8 mouse cellular contexts compared by ENCODE assay signal in the genomic region with DNA sequence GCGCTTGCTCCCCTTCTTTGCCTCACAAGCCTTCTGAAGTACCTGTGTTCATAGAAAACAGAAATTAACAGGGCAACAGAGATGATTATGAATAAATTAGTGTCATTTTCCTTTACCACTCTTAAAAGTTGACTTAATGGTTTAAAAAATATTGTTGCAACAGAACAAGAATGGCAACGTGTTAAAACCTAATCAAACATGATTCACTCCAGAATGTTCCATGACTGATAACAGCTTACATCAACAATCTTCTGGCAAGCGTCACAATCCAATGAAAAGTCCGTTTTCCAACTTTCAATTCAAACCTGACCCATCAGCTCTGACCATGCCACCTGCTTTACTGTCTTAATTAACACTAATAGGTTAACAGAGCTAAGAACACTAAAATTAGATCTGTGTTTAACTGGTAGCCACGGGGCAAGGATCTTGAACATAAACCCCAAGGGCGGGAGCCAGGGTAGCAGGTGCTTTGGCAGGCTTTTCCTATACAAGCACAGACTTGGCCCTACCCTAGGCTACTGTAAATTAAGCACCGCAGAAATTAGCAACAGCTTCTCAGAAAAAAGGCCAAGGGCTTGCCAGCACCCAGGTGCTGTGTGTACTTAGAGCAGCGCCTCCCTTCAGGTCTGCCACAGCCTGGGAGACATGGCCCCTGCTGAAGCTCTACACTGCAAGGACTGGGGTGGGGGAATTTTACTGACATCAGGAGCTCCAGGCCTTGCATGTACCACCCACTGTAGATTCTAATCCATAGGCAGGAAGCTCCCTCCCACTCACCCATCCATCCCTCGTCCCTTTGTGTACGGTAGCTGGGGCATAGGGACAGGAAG. TPM values are rescaled to one million over a fixed set of nuclear protein-coding genes. Genes with fewer than 3 reads are reported as not detected.
DNase-seq lines count a peak whose midpoint lies in the region; ATAC-seq and TF ChIP-seq lines count a peak whose summit lies in the region.

No protein-coding gene starts in this region.

- intact Hi-C loops in gastrocnemius, adult 2 months (cut with DNase I) = no loop called here

- ATAC-seq in intestine, postnatal 0 days = 0 out of 2 replicates have a peak, but pooled peaks have one; percentile 4
- peak; percentile 81 for ATAC-seq in stomach, postnatal 0 days (ENCODE audit: low FRiP score, low TSS enrichment)

- H3K36me3 ChIP-seq in intestine, postnatal 0 days (ENCODE audit: control insufficient read depth, insufficient read depth) = no peaks in the 10 kb centered on the region
- H3K36me3 ChIP-seq in stomach, postnatal 0 days (ENCODE audit: control insufficient read depth, insufficient read depth, low read length) = no peaks in the 10 kb centered on the region

- H3K9ac ChIP-seq in intestine, postnatal 0 days (ENCODE audit: low read depth, low read length) = no peak overlapping the region
- peak overlapping the region; percentile 23; the same call in 1 of the 2 replicates for H3K9ac ChIP-seq in stomach, postnatal 0 days (ENCODE audit: low read length)

- TF ChIP-seq CTCF in gastrocnemius, adult 2 months (IDR thresholded peaks at IDR 0.05) = no peak
- TF ChIP-seq CTCF in intestine, postnatal 0 days (IDR thresholded peaks at IDR 0.05; ENCODE audit: low read depth) = no peak
- no peak for TF ChIP-seq CTCF in stomach, postnatal 0 days (IDR thresholded peaks at IDR 0.05; ENCODE audit: low read depth)

- peak overlapping the region; percentile 17; the same call in 1 of the 2 replicates for H3K4me3 ChIP-seq in gastrocnemius, adult 2 months
- H3K4me3 ChIP-seq in intestine, postnatal 0 days (ENCODE audit: low read depth, low read length) = no peak overlapping the region
- H3K4me3 ChIP-seq in stomach, postnatal 0 days (ENCODE audit: low read depth, low read length) = no peak overlapping the region

- H3K27me3 ChIP-seq in intestine, postnatal 0 days (replicated peaks; ENCODE audit: control insufficient read depth, insufficient read depth, low read length) = no peaks in the 10 kb centered on the region
- no peaks in the 10 kb centered on the region for H3K27me3 ChIP-seq in stomach, postnatal 0 days (ENCODE audit: control insufficient read depth, insufficient read depth, low read length)

- peak overlapping the region; percentile 56 for H3K27ac ChIP-seq in gastrocnemius, adult 2 months
- H3K27ac ChIP-seq in intestine, postnatal 0 days (ENCODE audit: low read depth, low read length) = peak overlapping the region; percentile 79
- peak overlapping the region; percentile 20 for H3K27ac ChIP-seq in stomach, postnatal 0 days (replicated peaks)

- 0 out of 2 replicates have a peak, but pooled peaks cover 6% of the 10 kb centered on the region for H3K4me1 ChIP-seq in intestine, postnatal 0 days (replicated peaks; ENCODE audit: control insufficient read depth, insufficient read depth, low read length)
- peaks cover 4% of the 10 kb centered on the region for H3K4me1 ChIP-seq in stomach, postnatal 0 days (replicated peaks; ENCODE audit: control insufficient read depth, insufficient read depth)

- H3K9me3 ChIP-seq in intestine, postnatal 0 days (ENCODE audit: control insufficient read depth) = no peaks in the 10 kb centered on the region
- no peaks in the 10 kb centered on the region for H3K9me3 ChIP-seq in stomach, postnatal 0 days (ENCODE audit: control insufficient read depth, low read length)

- 0 out of 2 replicates have a peak overlapping the region, but pooled peaks have one; percentile 2 for H3K4me2 ChIP-seq in intestine, postnatal 0 days (replicated peaks; ENCODE audit: low read depth)
- H3K4me2 ChIP-seq in stomach, postnatal 0 days (replicated peaks; ENCODE audit: low read depth) = no peak overlapping the region

- no peak for TF ChIP-seq EP300 in stomach, postnatal 0 days (optimal IDR thresholded peaks at IDR 0.05)

- DNase-seq in gastrocnemius, adult 2 months = peak; percentile 77
- no peak for DNase-seq in gastrocnemius, postnatal 4 days (ENCODE audit: low spot score in 2 of 2)
- DNase-seq in urinary bladder, postnatal 14 days (ENCODE audit: low spot score) = peak; percentile 23
- no peak for DNase-seq in urinary bladder, postnatal 36 days (ENCODE audit: low spot score in 2 of 2)
- DNase-seq in stomach, postnatal 0 days (ENCODE audit: low spot score) = peak; percentile 50
- DNase-seq in adrenal gland, postnatal 25 days = no peak
- DNase-seq in left cerebral cortex, adult 9 months (ENCODE audit: low spot score in 2 of 2) = no peak

- 38% methylated on average over 10 of the region's 10 CpGs for WGBS in intestine, postnatal 0 days
- WGBS in stomach, postnatal 0 days = 39% methylated on average over 10 of the region's 10 CpGs

RNA-seq across cellular contexts. Expression of a gene that starts 12.4 kb away (rescaled TPM):
- total RNA-seq in gastrocnemius, adult 2 months (2021) = 10 to 100 TPM in 1 of 2 experiments, 1 to 10 TPM in 1; 7.8 to 10.6 TPM
- total RNA-seq in gastrocnemius, postnatal 4 days (2021) = 10 to 100 TPM; 40.0 to 41.0 TPM
- polyA plus RNA-seq in intestine, postnatal 0 days (2015; fragmentation: Nextera tagmentation; extraction: Ambion mirVana) = 22.4 and 26.6 TPM in 2 replicates
- 4.5 and 6.0 TPM in 2 replicates for polyA plus RNA-seq in stomach, postnatal 0 days (2015; fragmentation: Nextera tagmentation; extraction: Ambion mirVana)
- total RNA-seq in adrenal gland, postnatal 25 days (2021) = 72.9 and 78.8 TPM in 2 replicates

Comparison
In these comparisons a context has a peak if more than half of its experiments do, and no peak if none do; other contexts are left out.
1. DNase-seq: peak in gastrocnemius, adult 2 months (single experiment), urinary bladder, postnatal 14 days (single experiment) and stomach, postnatal 0 days (single experiment); none in gastrocnemius, postnatal 4 days (0 of 2), urinary bladder, postnatal 36 days (0 of 2), adrenal gland, postnatal 25 days (single experiment) and left cerebral cortex, adult 9 months (0 of 2).
2. H3K27ac ChIP-seq: peak in every context shown above with its lines; median percentile 79 in intestine, postnatal 0 days; 56 in gastrocnemius, adult 2 months; 20 in stomach, postnatal 0 days.